Mouse (Mus musculus) small intestine, adult 10 weeks (tissue): ENCODE data around the gene Gnat1. TPM values are rescaled to one million over a fixed set of nuclear protein-coding genes. Genes with fewer than 3 reads are reported as not detected.

Source experiments
- polyA plus RNA-seq: library from polyadenylated mRNA; stranded (reverse); fragments of 350-450 nt; fragmentation: Illumina TruSeq; extraction: RNeasy Lipid Tissue Mini Kit (QIAGEN cat#74804); gene quantifications from one replicate; pipeline ENCODE4 v1.2.3, GENCODE M21; 2014; ENCODE audit warnings: low replicate concordance

Gnat1 gene
- not detected for polyA plus RNA-seq

GRCm38 (mm10) chr9:107679501-107679900 is at the start of gene Gnat1:
TSS of gene Gnat1 (minus strand) at chr9:107679712.

GRCm38 (mm10) chr9:107709697-107710483 is 30.4 kb upstream of the Gnat1 start, which contains the start of gene Sema3f:
TSS of gene Sema3f (minus strand) at chr9:107710475.

GRCm38 (mm10) chr9:107669480-107669945 is 10.0 kb downstream of the Gnat1 start, which contains the start of gene Slc38a3:
TSS of gene Slc38a3 (minus strand) at chr9:107669530.

GRCm38 (mm10) chr9:107635279-107636028 is 44.1 kb downstream of the Gnat1 start, which contains the start of gene Gnai2:
TSS of gene Gnai2 (minus strand) at chr9:107635367.

Other genes starting within 250 kb of the Gnat1 start
- gene Tmem115, start 145.8 kb downstream of the Gnat1 start, polyA plus RNA-seq = not detected
- 0.93 TPM for gene Cyb561d2, start 137.5 kb downstream of the Gnat1 start, polyA plus RNA-seq
- gene Nprl2, start 137.5 kb downstream of the Gnat1 start, polyA plus RNA-seq = 0.78 TPM
- gene Zmynd10, start 132.4 kb downstream of the Gnat1 start, polyA plus RNA-seq = not detected
- 24.5 TPM for gene Rassf1, start 128.2 kb downstream of the Gnat1 start, polyA plus RNA-seq
- 17.4 TPM for gene Tusc2, start 116.5 kb downstream of the Gnat1 start, polyA plus RNA-seq
- gene Hyal2, start 111.8 kb downstream of the Gnat1 start, polyA plus RNA-seq = 0.22 TPM
- gene Hyal1, start 102.8 kb downstream of the Gnat1 start, polyA plus RNA-seq = 1.4 TPM
- gene Naa80, start 100.8 kb downstream of the Gnat1 start, polyA plus RNA-seq = 0.63 TPM
- 0.22 TPM for gene Hyal3, start 98.9 kb downstream of the Gnat1 start, polyA plus RNA-seq
- 31.3 TPM for gene Ifrd2, start 92.1 kb downstream of the Gnat1 start, polyA plus RNA-seq
- 1.2 TPM for gene Sema3b, start 70.5 kb downstream of the Gnat1 start, polyA plus RNA-seq
- gene Gnai2, start 44.3 kb downstream of the Gnat1 start, polyA plus RNA-seq = 18.2 TPM
- not detected for gene Slc38a3, start 10.2 kb downstream of the Gnat1 start, polyA plus RNA-seq
- gene Sema3f, start 30.8 kb upstream of the Gnat1 start, polyA plus RNA-seq = 0.37 TPM
- gene Rbm5, start 91.3 kb upstream of the Gnat1 start, polyA plus RNA-seq = 132 TPM
- gene Rbm6, start 193.5 kb upstream of the Gnat1 start, polyA plus RNA-seq = 162 TPM
- 0.15 TPM for gene Mon1a, start 208.4 kb upstream of the Gnat1 start, polyA plus RNA-seq
- 0.97 TPM for gene Mst1r, start 227.2 kb upstream of the Gnat1 start, polyA plus RNA-seq
- gene Actl11, start 248.8 kb upstream of the Gnat1 start, polyA plus RNA-seq = not detected